Mouse (Mus musculus): Measurements from ENCODE around the gene Zfp385b.
"Not testable (repeated sequence)": the region's sequence is repeated elsewhere in the genome, so short reads cannot be mapped to it uniquely, and the experiment has no call there.

The Zfp385b gene

GRCm38 (mm10) chr2:77460011-77460410, 359.4 kb downstream of the Zfp385b start:
- no peak for DNase-seq (ENCODE audit: low read depth, low spot score)

DNA sequence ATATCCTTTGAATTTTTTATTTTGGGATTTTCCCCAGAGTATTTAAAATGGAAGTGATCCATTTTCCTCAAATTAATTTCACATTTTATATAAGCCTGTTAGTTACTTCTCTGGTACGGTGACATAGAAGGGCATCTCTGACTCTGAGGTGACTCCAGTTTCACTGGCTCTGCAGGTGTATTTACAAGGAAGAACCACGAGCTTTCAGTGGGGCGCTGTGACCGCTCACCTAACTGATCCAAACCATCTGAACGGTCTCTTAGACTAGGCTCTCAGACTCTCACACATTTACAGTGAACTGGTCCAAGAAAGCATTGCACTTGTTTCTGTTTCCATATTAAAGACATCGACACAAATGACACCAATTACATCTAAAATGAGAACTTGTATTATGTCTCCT, 361.0 kb downstream of the Zfp385b start:
- no peak for DNase-seq (ENCODE audit: low read depth, low spot score)

DNA sequence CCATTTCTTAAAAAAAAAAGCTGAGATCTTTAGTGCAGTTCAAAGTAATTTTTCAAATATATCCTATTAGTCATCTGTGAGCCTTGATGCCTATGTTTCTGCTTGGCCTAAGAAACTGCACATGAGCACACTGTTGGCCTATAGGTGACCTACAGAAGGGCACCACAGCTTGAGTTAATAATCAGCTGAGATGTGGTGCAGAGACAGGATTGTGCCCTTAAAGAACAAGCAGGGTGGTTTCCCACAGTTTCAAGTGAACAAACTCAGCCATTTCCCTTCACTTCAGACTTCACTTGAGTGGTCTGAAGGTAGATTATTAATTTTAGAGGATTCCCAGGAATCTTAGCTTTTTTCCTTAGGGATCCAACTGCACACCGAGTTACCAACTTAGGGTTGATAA, 362.3 kb downstream of the Zfp385b start:
- DNase-seq (ENCODE audit: low read depth, low spot score): no peak

DNA sequence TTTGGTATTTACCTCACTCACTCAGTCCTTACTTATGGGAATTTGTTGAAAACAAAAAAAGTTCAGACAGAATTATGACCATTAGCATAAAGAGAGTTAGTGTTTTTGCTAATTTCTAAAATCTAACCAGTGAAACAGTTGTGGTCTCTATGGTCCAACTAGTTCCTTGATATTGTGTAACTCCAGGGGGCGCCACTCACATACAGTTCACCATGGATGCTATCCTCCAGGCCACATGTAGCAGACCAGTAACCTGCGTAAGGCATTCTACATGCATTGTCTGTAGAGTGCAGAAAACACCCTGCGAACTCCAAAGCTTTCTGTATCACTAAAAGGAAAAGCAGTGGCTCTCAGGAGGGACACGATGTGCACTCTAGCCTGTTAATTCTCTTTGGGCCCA, 362.8 kb downstream of the Zfp385b start:
- no peak for DNase-seq (ENCODE audit: low read depth, low spot score)

GRCm38 (mm10) chr2:77454341-77454937, 365.0 kb downstream of the Zfp385b start:
- no peak for DNase-seq (ENCODE audit: low read depth, low spot score)

- DNase-seq (ENCODE audit: low read depth, low spot score): no peak
Observed at GRCm38 (mm10) chr2:77453786-77454185, 365.7 kb downstream of the Zfp385b start.

DNA sequence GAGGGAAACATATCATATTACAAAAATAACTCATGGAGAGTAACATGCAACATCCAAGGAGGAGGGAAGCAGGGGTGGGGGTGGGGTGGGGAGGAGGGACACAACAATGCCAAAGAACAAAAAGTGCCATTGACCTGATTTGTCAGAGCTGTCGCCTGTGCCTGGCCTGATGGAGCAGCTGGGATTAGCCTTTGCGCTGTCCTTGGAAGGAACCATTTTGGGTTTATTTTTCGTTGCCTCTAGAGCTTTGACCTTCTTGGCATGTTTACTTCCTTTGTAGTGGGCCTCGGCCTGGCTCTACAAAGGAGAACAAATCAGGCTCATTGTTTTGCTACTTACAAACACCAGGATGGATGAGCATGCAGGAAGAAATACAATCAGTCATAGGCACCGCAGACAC, 369.4 kb downstream of the Zfp385b start:
- DNase-seq (ENCODE audit: low read depth, low spot score): not testable (repeated sequence)

DNA sequence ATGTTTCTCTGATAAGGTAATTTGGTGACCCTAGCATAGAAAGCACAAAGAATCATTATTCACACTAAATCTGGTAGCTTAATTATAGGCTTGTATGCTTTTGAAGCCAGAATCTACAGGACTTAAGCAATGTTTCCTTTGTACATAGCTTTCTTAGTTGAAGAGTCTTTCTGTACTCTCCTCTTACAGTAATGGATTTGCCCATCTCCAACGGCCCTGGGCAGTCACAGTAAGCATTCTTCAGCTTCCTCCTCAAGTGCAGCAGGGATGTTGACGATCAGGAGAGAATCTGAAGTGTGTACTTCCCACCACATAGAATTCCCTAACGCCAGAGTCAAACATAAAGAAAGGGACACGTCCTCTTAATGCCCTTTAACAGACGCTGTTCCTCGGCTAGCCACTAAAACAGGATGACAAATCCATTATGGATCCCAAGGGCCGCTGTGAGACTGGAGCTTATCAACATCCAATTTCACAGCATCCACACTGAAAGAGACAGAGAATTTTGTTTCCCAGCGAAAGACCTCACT, 370.4 kb downstream of the Zfp385b start:
- no peak for DNase-seq (ENCODE audit: low read depth, low spot score)

- no peak for DNase-seq (ENCODE audit: low read depth, low spot score)
Observed at GRCm38 (mm10) chr2:77444282-77444681, 375.2 kb downstream of the Zfp385b start.

- no peak for DNase-seq (ENCODE audit: low read depth, low spot score)
Observed at GRCm38 (mm10) chr2:77440591-77440990, 378.8 kb downstream of the Zfp385b start.

- DNase-seq (ENCODE audit: low read depth, low spot score): no peak
Observed at GRCm38 (mm10) chr2:77436241-77436759, 383.1 kb downstream of the Zfp385b start.

DNA sequence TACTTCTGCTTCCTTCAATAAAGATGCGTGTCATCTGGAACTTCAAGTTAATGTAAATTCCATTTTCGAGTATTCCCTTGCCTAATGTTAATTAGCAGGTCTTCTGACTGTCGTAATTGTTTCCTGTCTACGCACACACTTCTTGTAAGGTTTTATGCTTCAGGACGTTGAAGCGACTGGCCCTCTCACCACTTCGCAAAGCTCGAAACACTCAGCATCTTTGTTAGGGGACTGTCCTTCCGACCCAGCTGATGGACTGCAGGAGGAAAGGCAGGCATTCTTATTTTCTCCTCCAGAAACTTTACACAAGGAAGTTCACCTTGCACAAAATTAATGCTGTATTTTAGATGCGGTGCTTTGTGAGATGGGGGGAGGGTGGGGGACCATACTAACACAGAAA, 400.0 kb downstream of the Zfp385b start:
- no peak for DNase-seq (ENCODE audit: low read depth, low spot score)

GRCm38 (mm10) chr2:77418078-77418477, 401.4 kb downstream of the Zfp385b start:
- DNase-seq (ENCODE audit: low read depth, low spot score): no peak

- no peak for DNase-seq (ENCODE audit: low read depth, low spot score)
Observed at GRCm38 (mm10) chr2:77412171-77412570, 407.3 kb downstream of the Zfp385b start.

DNA sequence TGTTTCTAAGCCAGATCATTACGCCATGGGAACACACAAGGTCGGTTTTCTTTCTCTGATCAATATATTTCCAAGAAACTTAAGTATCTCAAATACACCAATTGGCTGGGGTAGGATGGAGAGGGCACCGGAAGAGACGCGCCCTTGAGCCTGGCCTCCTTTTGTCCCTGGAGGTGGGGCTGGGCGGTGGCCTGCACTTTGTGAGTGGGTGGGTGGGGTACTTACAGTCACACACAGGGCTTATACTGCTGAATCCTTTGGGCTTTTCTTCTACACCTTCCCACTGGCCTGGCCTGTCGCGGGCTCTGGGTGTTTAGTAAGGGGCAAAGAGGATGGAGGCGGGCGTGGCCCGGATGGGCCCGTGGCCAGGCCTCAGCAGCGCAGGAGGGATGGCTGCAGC, 407.8 kb downstream of the Zfp385b start:
- DNase-seq (ENCODE audit: low read depth, low spot score): no peak

- no peak for DNase-seq (ENCODE audit: low read depth, low spot score)
Observed at GRCm38 (mm10) chr2:77409521-77410135, 409.8 kb downstream of the Zfp385b start.

DNA sequence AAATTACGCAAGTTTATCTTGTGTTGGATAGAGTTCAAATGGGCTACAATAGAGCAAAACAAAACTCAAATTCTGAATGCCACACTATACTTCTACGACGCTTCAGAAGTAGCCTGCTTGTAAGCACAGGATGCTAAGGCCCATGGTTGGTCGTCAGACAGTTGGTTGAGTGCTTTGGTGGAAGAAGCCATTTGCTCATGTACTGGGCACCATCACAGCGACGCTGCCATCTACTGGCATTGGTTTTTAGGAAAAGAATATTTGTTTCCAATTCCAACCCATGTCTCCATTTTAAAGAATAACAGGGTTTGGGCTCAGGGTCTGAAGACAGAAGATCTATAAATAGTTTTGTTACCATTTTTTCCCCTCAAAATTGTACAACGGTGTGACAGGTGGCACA, 410.5 kb downstream of the Zfp385b start:
- DNase-seq (ENCODE audit: low read depth, low spot score): no peak

- DNase-seq (ENCODE audit: low read depth, low spot score): no peak
Observed at GRCm38 (mm10) chr2:77402329-77402728, 417.1 kb downstream of the Zfp385b start.

DNA sequence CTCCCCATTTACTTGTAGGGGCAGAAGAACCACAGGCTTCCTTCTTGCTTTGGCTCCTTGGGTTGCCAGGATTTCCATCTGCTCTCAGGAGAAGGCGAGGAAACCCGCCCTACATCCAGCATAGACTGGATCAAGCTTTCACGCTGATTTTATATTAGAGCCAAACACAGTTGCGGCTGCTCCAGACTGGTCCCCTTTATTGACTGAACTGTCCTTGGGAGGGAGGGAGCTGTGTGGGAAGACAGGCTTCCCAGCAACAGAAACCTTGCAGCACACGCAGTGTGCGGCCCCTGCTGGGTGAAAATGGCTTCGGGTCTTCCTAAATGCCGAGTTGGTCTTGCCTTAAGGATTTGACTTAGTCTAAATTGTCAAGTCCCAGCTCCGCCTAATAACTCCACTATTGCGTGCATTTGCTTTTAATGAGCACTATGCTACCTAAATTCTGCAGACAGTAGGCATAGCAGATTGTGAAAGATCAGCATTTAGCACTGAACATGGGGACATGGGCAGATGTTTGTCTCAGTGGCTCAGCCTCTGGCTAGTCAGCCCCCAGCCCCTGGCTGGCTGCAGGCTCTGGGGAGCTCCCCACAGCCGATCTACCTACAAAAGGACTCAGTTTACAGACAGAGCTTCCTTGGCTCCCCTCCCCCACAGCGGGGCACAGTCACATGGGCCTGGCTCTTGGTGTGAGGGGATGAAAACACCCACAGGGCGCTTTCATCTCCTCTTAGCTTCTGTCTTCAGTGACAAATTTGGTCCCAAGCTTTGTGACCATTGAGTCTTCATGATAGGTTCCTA, 417.8 kb downstream of the Zfp385b start:
- DNase-seq (ENCODE audit: low read depth, low spot score): peak; percentile 21

- DNase-seq (ENCODE audit: low read depth, low spot score): no peak
Observed at GRCm38 (mm10) chr2:77393881-77394280, 425.6 kb downstream of the Zfp385b start.

DNA sequence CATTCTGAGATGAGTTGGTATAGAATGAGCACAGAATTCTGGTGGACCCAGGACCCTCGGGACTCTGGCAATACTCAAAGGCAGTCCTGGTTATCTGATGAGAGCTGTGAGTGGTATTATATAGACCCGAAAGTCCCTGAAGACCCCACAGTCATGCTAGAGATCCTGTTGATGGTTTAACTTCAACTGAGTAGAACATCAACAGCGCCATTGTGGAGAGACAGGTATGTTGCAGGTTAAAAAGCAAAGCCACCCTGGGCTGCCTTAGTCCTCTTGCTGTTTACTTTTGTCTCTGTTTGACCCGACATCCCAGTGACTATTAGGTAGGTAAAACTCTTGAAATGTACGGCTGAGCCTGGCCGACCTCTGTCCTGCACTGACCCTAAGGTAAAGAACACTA, 431.3 kb downstream of the Zfp385b start:
- no peak for DNase-seq (ENCODE audit: low read depth, low spot score)

DNA sequence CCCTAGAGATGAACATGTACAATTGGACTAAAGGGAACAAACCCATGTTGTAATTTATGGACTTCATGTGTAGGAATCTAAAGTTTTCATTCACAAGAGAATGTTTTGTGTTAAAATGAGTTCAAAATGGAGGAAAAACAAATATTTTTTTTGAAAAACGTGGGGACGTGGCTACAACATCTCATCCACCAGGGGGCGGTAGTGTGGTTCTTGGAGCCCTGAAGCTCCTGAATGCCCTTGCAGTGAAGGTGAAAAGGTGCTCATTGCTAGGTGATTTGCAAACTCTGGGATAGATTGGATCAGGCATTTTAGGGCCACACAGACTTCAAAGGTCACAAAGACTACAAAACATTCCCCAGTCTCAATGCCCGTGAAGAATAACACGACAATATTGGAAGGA, 432.9 kb downstream of the Zfp385b start:
- peak; percentile 24 for DNase-seq (ENCODE audit: low read depth, low spot score)
